Mouse (Mus musculus) retina, adult 2 months (tissue): ENCODE data around the gene Wbp1l.
A peak's percentile ranks its signal among the peaks of the same experiment; 100 is the strongest.
"Not testable (repeated sequence)": the region's sequence is repeated elsewhere in the genome, so short reads cannot be mapped to it uniquely, and the experiment has no call there.

ENCODE experiments used
- DNase-seq: peaks from one replicate; pipeline ENCODE4 v3.0.0-alpha.2; 2012; ENCODE audit warnings: low read depth, low spot score

Gene Wbp1l

GRCm38 (mm10) chr19:46598720-46599252, at the start of gene Wbp1l:
Wbp1l (plus strand) TSS chr19:46599084.
- peak; percentile 66 for DNase-seq

- no peak for DNase-seq
These were observed 48.5 kb upstream of the Wbp1l start for GRCm38 (mm10) chr19:46550385-46550784.

DNA sequence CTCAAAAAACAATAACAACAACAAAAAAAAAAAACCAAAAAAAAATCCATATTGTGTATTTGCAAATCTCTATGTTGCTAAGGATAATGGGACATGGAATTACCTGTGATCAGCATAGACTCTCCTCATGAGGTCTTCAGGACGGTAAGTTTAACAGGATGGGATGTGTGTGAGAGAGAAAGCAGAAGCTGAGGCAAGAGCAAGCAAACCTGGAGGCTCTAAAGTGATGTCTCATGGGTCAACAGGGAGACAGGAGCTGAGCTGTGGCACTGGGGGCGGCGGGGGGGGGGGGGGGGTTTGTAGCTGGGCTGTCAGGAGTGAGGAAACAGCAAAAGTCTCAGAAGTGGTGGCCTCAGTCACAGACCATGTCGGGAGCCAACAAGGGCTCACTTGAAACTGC, 46.4 kb upstream of the Wbp1l start:
- DNase-seq, result no peak

- no peak for DNase-seq
These were observed 45.3 kb upstream of the Wbp1l start for GRCm38 (mm10) chr19:46553541-46553955.

- DNase-seq, result no peak
These were observed 40.9 kb upstream of the Wbp1l start for GRCm38 (mm10) chr19:46558009-46558408.

DNA sequence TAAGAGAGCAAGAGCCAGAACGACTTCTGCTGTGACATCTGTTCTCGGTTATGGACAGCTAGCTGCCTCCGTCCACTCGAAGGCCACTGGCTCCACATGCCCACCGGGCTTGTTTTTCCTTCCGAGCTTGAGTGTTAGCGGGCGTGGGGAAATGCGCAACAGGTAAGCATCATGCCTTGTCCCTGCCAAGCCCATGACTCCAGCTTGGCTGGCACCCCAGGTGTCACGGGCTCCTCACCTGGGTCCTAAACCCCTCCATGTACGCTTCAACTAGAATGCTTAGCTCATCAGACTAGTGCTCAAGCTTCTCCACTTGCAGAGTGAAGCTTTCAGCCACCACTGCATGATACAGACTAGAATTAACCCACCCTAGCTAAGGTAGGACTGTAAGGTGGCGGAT, 40.3 kb upstream of the Wbp1l start:
- DNase-seq, result no peak

DNA sequence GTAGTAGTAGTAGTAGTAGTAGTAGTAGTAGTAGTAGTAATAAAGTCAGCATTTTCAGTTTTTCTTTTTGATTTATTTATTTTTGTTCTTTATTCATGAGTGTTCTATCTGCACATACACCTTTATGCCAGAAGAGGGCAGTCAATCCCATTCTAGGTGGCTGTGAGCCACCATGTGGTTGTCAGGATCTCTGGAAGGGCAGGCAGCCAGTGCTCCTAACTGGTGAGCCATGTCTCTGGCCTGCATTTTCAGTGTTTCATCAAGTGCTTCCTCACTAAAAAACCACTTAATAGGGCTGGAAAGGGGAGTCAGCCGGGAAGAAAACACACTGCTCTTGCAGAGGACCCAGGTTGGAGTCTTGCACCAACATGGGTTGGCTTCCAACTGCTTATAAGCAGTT, 36.8 kb upstream of the Wbp1l start:
- DNase-seq, result peak; percentile 60

DNA sequence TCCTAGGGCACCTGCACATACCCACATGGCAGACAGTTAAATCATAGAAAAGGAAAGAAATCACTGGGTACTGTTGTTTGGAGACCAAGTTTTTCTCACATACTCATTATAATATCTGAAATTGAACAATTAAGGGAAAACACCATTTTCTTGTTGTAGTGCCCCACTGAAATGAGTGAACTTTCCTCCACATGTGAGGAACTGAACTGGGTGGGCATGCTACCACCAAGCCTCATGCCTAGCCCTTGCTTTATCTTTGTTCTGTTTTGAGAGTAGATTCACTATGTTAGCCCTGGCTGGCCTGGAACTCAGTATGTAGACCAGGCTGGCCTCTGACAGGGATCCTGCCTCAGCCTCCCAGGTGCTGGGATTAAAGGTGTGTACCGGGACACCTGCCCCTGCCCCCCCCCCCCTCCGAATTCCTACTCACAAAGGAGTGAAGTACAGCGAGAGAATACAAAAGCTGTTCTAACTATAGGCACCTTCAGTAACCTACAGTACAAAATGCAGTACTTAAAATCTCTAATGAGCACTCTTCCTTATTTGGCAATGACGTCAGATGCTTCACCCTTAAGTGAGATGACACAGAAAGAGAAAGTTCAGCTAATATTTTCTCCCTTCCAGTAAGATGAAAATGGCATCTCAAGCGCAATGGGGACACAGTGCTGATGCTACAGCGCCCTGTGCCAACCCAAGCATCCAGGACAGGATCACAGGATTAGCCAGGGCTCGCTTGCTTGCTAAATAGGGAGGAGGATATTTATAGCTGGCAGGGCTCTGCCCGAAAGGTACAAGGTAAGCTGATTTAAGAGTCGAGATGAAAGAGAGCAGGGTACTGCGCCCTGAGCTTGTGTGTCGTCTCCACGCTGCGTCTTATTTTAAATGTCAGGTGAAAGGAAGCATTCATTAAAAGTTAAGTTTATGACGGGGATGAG, 36.0 kb upstream of the Wbp1l start:
- DNase-seq, result peak; percentile 84

DNA sequence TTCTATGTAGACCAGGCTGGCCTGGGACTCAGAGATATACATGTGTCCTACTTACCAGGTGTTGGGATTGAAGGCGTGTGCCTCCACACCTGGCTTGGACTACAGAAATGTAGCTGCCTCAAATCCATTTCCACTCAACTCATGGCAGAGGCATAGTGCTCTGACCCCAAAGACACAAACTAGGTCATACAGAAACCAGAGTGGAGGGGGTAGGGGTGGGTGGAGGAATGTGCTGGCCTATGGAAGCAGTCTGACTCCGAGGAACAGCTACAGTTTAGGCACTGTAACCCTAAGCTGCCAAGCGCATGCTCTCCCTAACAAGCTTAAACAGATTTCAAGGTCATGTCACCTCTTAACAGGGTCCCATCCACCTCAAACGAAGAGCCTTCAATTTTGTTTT, 35.3 kb upstream of the Wbp1l start:
- DNase-seq, result peak; percentile 55

- no peak for DNase-seq
These were observed 34.8 kb upstream of the Wbp1l start for GRCm38 (mm10) chr19:46564043-46564462.

DNA sequence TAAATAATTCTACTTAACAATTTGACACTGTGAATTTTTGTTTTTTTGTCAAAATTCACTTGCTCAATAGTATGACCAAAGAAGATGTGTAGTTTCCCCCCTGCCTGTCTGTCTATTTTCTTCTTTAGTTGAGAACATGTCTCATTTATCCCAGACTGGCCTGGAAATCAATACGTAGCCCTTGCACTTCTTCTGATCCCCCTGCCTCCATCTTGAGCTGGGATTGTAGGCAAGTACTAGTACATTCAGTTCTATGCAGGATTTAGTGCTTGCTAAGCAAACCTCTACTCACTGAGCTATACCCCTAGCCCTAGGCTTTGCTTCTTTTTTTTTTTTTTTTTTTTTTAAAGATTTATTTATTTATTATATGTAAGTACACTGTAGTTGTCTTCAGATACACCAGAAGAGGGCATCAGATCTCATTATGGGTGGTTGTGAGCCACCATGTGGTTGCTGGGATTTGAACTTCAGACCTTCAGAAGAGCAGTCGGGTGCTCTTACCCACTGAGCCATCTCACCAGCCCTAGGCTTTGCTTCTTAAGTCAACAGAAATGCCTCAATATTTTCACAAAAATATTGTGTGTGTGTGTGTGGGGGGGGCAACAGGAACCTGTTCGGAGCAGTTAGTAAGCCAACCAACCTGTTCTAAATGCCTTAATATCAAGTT, 27.5 kb upstream of the Wbp1l start:
- not testable (repeated sequence) for DNase-seq

- no peak for DNase-seq
These were observed 27.0 kb upstream of the Wbp1l start for GRCm38 (mm10) chr19:46571878-46572244.

DNA sequence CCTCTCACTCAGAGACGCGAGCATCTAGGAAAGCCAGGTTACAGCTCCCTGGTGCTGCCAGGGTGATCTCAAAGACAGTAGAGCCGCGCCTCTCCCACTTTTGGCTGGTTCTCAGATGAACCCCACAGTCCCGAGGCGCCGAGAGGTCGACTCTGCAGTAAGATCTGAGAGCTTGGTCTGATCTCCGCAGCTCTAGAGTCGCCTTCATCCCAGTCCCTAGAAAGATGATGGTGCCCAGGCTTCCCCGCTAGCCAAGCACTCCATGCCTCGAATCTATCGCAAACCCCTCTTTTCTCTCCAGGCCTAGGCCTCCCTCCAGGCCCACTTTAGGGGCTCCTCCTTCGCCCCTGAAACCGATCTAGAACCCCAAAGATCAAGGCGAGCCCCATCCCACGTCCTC, 26.3 kb upstream of the Wbp1l start:
- DNase-seq, result no peak

DNA sequence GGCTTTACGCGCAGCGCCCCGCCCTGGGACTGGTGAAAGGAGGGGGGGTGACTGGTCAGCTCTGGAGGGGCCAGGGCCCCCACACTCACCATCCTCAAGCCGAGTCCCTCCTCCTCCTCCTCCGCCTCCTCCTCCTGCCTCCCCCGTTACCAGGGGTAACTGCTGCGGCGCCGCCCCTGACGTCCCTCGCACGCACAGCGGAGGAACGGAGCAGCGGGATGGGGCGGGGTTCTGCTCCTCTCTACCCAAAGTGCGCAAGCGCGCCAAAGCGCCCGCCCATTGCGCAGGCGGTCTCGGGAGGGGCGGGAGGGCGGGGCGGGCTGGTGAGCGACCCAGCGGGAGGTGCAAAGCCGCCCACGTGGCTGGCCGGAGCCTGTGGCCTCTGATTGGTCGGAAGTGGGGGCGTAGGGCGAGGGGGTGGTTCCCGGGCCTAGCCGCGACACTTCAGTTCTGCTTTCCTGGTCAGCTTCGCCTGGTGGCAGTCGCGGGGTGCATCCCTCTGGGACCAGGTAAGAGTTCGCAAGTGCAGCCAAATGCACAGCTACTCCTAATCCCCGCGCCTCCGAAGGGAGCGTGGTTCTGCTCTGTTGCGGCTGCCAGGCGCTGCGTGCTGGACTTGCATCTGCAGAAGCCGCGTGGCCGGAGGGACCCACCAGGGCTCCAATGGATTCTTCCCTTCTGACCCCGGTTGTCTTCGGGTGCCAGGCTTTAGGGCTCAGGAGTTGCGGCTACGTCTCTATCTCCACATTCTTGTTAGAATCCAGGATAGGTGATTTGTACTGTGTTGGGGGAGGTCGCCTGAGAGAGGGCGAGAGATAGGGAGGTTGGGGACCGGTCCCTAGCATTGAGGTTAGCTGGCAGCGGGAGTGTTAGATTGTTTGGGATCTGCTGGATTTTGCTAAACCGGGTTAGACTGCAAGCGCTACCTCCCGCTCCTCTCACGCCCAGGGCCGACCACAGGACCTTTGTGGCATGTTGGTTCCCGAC, 25.6 kb upstream of the Wbp1l start, which contains the start of the genes Arl3 and Sfxn2:
TSS of gene Arl3 (minus strand) at position 248 of the 987 bp plus-strand sequence.
TSS of gene Sfxn2 (plus strand) at position 415 of the 987 bp plus-strand sequence.
- peak; percentile 96 for DNase-seq

DNA sequence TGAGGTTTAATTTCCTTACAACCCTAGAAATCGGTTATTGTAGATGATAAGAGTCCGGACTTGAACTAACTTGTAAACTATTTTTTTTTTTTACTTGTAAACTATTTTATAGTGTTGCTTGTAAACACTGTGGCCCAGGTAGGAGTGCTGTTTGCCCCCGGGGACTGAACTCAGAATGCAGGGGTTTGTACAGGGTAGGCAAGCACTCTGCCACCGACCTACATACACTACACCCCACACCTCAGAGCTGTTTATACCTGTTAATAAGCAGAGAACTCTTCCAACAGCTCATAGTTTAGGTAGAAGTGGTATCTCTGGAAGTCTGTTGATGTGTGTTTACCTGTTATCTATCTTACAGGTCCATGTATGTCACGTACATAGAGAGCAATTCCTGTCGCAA, 24.9 kb upstream of the Wbp1l start:
- DNase-seq, result no peak

GRCm38 (mm10) chr19:46575196-46575595, 23.7 kb upstream of the Wbp1l start:
- no peak for DNase-seq

- peak; percentile 73 for DNase-seq
These were observed 10.9 kb upstream of the Wbp1l start for GRCm38 (mm10) chr19:46587823-46588508.

DNA sequence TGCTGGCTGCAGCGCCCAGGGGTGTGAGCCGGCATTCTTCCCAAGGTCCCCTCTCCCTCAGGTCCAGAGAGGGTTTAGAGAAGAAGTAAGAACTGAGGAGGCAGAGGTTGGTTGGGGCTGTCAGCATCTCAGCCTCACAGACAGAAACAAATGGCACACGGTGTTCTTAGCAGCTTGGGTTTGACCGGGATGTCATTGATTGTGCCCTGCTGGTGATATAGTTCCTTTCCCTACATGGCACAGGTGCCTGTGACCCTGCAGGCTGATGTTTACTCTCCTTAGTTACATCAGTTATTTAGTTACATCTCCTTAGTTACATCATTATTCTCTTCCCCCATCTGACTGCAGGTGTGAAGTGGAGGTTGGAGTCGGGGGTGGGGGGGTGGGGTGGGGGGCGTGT, 7.3 kb upstream of the Wbp1l start:
- DNase-seq, result no peak

DNA sequence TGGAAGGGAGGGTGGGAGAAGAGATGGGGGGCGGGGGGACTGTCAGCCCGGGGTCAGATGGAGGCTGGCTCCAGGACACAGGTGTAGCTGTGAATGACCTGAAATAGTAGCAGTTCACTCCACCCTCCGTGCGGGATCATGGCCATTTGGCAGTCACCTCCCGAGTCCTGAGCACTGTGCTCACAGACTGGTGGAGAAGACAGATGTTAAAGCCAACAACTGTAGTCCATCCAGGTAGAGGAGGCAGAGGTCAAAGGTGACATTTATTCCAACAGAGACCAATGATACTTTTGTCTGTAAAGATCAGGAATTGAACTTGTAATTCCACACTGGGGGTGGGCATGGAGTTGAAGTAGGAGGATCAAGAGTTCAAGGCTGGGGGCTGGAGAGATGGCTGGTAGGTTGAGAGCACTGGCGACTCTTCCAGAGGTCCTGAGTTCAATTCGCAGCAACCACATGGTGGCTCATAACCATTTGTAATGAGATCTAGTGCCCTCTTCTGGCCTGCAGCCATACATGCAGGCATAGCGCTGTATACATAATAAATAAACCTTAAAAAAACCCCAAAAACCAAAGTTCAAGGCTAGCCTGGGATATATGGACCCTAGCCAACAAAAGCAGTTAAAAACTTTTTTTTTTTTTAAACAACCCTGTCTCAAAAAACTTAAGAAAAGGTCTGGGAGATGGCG, 6.0 kb upstream of the Wbp1l start:
- no peak for DNase-seq

GRCm38 (mm10) chr19:46598187-46598586, 697 bp upstream of the Wbp1l start:
- DNase-seq, result no peak
